ENCODE assay signal across 14 mouse cellular contexts in the genomic region with DNA sequence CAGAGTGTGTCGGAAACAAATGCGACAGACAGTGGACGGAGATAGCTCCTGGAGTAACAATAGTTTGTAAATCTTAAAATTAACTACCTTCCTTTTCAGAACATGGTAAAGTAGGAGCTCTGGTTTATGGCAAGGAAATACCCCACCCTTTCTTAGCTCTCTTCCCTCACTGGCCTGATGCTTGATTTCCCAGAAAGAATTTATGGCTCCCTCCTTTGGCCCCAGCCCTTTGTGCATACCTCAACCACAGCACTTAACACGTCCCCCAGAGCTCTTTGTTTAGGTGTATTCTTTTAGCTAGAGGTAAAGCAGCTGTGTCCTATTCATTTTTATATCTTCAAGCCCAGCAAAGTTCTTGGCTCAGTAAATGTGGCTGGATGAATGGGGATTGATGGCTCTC. TPM values are rescaled to one million over a fixed set of nuclear protein-coding genes. Genes with fewer than 3 reads are reported as not detected.
DNase-seq lines count a peak whose midpoint lies in the region; ATAC-seq and TF ChIP-seq lines count a peak whose summit lies in the region.
"Had no signal": no experiment of that assay in that cellular context is flagged by ENCODE, and none has a peak within 500 bp of the region (broad histone marks: within the 10 kb centered on the region; RNA-seq: fewer than 3 reads in every experiment).

No protein-coding gene starts in this region.

- H3K4me3 ChIP-seq in forebrain, embryonic 10.5 days: peak overlapping the region; percentile 8; the same call in 1 of the 2 replicates
- H3K4me3 ChIP-seq in forebrain, postnatal 0 days (ENCODE audit: low read depth, low read length): no peak overlapping the region
- no peak overlapping the region for H3K4me3 ChIP-seq in kidney, embryonic 15.5 days (replicated peaks)
- no peak overlapping the region for H3K4me3 ChIP-seq in intestine, embryonic 16.5 days (ENCODE audit: low read length)
- H3K4me3 ChIP-seq: liver, embryonic 13.5 days; myocyte had no signal

- H3K27ac ChIP-seq in forebrain, embryonic 10.5 days: peak overlapping the region; percentile 84
- no peak overlapping the region for H3K27ac ChIP-seq in forebrain, postnatal 0 days (ENCODE audit: low read depth, low read length)
- H3K27ac ChIP-seq in kidney, embryonic 15.5 days: peak overlapping the region; percentile 64
- H3K27ac ChIP-seq in intestine, embryonic 16.5 days (ENCODE audit: low read length): no peak overlapping the region
- H3K27ac ChIP-seq: liver, embryonic 13.5 days had no signal

- no peak for ATAC-seq in forebrain, postnatal 0 days
- peak; percentile 55 for ATAC-seq in kidney, embryonic 15.5 days (replicated peaks; ENCODE audit: low FRiP score)
- ATAC-seq in intestine, embryonic 16.5 days: peak; percentile 52
- ATAC-seq in frontal cortex, adult (ENCODE audit: low TSS enrichment): no peak

- H3K4me2 ChIP-seq in forebrain, postnatal 0 days (ENCODE audit: low read depth): no peak overlapping the region
- no peak overlapping the region for H3K4me2 ChIP-seq in kidney, embryonic 15.5 days
- no peak overlapping the region for H3K4me2 ChIP-seq in intestine, embryonic 16.5 days (ENCODE audit: low read depth, low read length)
- H3K4me2 ChIP-seq: liver, embryonic 13.5 days had no signal

- H3K27me3 ChIP-seq in forebrain, embryonic 10.5 days (ENCODE audit: poor library complexity, severe bottlenecking): no peaks in the 10 kb centered on the region; the same call in 1 of the 2 replicates
- no peaks in the 10 kb centered on the region for H3K27me3 ChIP-seq in forebrain, postnatal 0 days (ENCODE audit: insufficient read depth, low read length)
- no peaks in the 10 kb centered on the region for H3K27me3 ChIP-seq in kidney, embryonic 15.5 days
- no peaks in the 10 kb centered on the region for H3K27me3 ChIP-seq in intestine, embryonic 16.5 days (replicated peaks; ENCODE audit: control insufficient read depth, insufficient read depth, low read length)
- H3K27me3 ChIP-seq: liver, embryonic 13.5 days had no signal

- peaks cover 24% of the 10 kb centered on the region for H3K36me3 ChIP-seq in forebrain, embryonic 10.5 days (replicated peaks)
- H3K36me3 ChIP-seq in forebrain, postnatal 0 days (ENCODE audit: insufficient read depth): no peaks in the 10 kb centered on the region
- no peaks in the 10 kb centered on the region for H3K36me3 ChIP-seq in kidney, embryonic 15.5 days
- no peaks in the 10 kb centered on the region for H3K36me3 ChIP-seq in intestine, embryonic 16.5 days (ENCODE audit: control insufficient read depth, insufficient read depth, low read length)
- H3K36me3 ChIP-seq: liver, embryonic 13.5 days had no signal

- H3K9ac ChIP-seq in forebrain, postnatal 0 days: no peak overlapping the region
- H3K9ac ChIP-seq in kidney, embryonic 15.5 days: no peak overlapping the region
- no peak overlapping the region for H3K9ac ChIP-seq in intestine, embryonic 16.5 days (ENCODE audit: low read depth, low read length)
- H3K9ac ChIP-seq: liver, embryonic 13.5 days had no signal

- H3K4me1 ChIP-seq in forebrain, embryonic 10.5 days: peaks cover 96% of the 10 kb centered on the region
- peaks cover 7% of the 10 kb centered on the region for H3K4me1 ChIP-seq in forebrain, postnatal 0 days (ENCODE audit: insufficient read depth)
- peaks cover 60% of the 10 kb centered on the region for H3K4me1 ChIP-seq in kidney, embryonic 15.5 days
- H3K4me1 ChIP-seq in intestine, embryonic 16.5 days (ENCODE audit: control insufficient read depth, insufficient read depth, low read length): peaks cover 10% of the 10 kb centered on the region
- H3K4me1 ChIP-seq: liver, embryonic 13.5 days had no signal

- peak; percentile 23 for DNase-seq in forebrain, embryonic 10.5 days (ENCODE audit: extremely low spot score, low spot score)
- no peak for DNase-seq in forebrain, postnatal 0 days
- DNase-seq in kidney, postnatal 36 days: no peak
- peak; percentile 41 for DNase-seq in embryo, embryonic 11 days
- DNase-seq in yolk sac, embryonic 10.5 days (ENCODE audit: low spot score): no peak
- DNase-seq: cerebellum, adult 9-10 months; gastrocnemius, postnatal 14 days; liver, embryonic 13.5 days; lung, postnatal 4 days; thymus, adult 2 months had no signal

- no peak for TF ChIP-seq CTCF in forebrain, postnatal 0 days (IDR thresholded peaks at IDR 0.05; ENCODE audit: low read depth)

- WGBS in forebrain, embryonic 10.5 days: 36% methylated on average over 4 of the region's 4 CpGs
- 26% methylated on average over 4 of the region's 4 CpGs for WGBS in forebrain, postnatal 0 days
- 27% methylated on average over 4 of the region's 4 CpGs for WGBS in kidney, embryonic 15.5 days
- WGBS in intestine, embryonic 16.5 days: 28% methylated on average over 4 of the region's 4 CpGs

- no peaks in the 10 kb centered on the region for H3K9me3 ChIP-seq in forebrain, embryonic 10.5 days
- H3K9me3 ChIP-seq in forebrain, postnatal 0 days (ENCODE audit: low read length): no peaks in the 10 kb centered on the region
- H3K9me3 ChIP-seq in kidney, embryonic 15.5 days (replicated peaks): no peaks in the 10 kb centered on the region
- no peaks in the 10 kb centered on the region for H3K9me3 ChIP-seq in intestine, embryonic 16.5 days (ENCODE audit: control insufficient read depth, low read length)
- H3K9me3 ChIP-seq: liver, embryonic 13.5 days had no signal

RNA-seq across cellular contexts. Expression of gene Plagl1, which starts 48.5 kb away (rescaled TPM):
- 86.7 and 89.5 TPM in 2 replicates for polyA plus RNA-seq in forebrain, embryonic 10.5 days (2016; fragmentation: Nextera tagmentation; extraction: Ambion mirVana)
- 26.9 and 93.7 TPM in 2 replicates for total RNA-seq in forebrain, postnatal 0 days (2014; rRNA removed)
- 13.7 and 15.7 TPM in 2 replicates for polyA plus RNA-seq in forebrain, postnatal 0 days (2015; fragmentation: Nextera tagmentation; extraction: Ambion mirVana)
- polyA plus RNA-seq in kidney, embryonic 15.5 days (2015; fragmentation: Nextera tagmentation; extraction: Ambion mirVana): 99.2 and 114 TPM in 2 replicates
- polyA plus RNA-seq in intestine, embryonic 16.5 days (2015; fragmentation: Nextera tagmentation; extraction: Ambion mirVana): 113 and 119 TPM in 2 replicates

Comparison
In these comparisons a context has a peak if more than half of its experiments do, and no peak if none do; other contexts are left out.
1. DNase-seq: peak in forebrain, embryonic 10.5 days (single experiment) and embryo, embryonic 11 days (single experiment); none in forebrain, postnatal 0 days (single experiment), kidney, postnatal 36 days (0 of 2) and yolk sac, embryonic 10.5 days (single experiment).
2. H3K27ac ChIP-seq: peak in forebrain, embryonic 10.5 days (single experiment) and kidney, embryonic 15.5 days (single experiment); none in forebrain, postnatal 0 days (single experiment) and intestine, embryonic 16.5 days (single experiment).
3. ATAC-seq: peak in kidney, embryonic 15.5 days (single experiment) and intestine, embryonic 16.5 days (single experiment); none in forebrain, postnatal 0 days (single experiment) and frontal cortex, adult (single experiment).